Mouse (Mus musculus): ENCODE measurements around the gene Plppr2. TPM values are rescaled to one million over a fixed set of nuclear protein-coding genes. Genes with fewer than 3 reads are reported as not detected.

The Plppr2 gene
- polyA plus RNA-seq (2012; rRNA removed; ENCODE audit: low replicate concordance) = 6.9 and 11.4 TPM in 2 replicates

DNA sequence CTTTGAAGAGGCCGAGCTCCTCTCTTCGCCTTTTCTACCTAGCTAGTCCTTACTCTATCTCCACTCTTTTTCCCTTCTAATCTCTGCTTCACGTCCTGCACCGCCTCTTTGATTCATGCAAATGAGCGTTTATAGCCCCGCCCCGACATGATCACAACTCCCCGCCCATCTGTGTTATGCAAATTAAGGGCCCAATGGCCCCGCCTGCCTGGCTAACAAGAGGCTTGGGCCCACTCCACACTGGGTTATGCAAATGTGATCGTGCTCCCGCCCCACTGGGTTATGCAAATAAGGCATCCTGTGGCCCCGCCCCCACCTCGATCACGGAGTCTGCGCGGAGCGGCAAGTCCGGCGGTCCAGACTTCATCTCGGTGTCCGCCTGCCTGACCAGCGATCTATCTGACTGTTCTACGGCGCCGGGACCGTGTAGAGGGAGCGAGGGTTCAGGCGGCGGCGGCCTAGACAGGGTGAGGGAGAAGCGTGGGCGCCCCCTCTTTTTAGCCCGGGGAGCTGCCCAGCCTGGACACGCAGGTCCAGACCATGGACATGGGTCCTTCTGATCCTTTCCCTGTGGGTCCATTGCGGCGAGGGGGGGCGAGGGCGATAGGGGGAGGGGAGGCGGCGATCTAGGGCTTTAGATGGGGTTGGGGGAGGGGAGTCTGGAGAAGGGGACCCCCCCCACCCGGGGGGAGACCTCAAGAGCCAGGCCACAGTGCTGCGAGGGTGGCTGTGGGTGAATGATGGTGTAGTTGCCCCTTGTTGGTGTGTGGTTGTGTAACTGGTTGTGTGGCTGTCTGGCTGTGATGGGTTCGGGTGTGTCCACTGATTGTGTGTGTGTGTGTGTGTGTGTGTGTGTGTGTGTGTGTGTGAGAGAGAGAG lies at the start of gene Plppr2:
TSS of gene Plppr2 (plus strand) at position 342 of the 879 bp plus-strand sequence.

DNA sequence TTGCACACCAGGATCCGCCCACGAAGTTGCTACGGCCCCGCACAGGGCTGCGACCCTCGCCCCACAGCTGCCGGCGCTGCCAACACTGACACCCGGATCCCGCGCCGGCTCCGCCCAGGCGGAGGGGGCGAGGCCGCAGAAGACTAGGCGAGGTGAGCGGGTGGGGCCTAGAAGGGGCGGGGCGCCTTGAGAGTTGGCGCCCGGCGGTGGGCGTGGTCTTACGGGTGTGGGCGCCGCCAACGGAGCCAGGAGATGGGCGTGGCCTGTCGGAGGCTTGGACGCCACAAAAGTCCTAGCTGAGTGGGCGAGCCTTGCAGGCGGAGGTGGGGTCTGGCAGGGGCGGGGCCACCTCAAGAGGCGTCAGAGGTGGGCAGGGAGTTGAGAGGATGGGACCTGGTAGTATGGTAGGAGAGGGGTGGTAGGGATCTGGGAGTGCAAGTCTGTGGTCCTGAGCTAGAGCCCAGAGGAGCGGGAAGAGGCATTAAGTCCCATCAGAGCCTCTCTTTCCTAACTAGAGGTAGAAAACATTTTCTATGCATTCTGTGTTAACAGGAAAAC lies 18.7 kb upstream of the Plppr2 start, which contains the start of gene Rab3d:
TSS of gene Rab3d (minus strand) at position 158 of the 558 bp plus-strand sequence.

DNA sequence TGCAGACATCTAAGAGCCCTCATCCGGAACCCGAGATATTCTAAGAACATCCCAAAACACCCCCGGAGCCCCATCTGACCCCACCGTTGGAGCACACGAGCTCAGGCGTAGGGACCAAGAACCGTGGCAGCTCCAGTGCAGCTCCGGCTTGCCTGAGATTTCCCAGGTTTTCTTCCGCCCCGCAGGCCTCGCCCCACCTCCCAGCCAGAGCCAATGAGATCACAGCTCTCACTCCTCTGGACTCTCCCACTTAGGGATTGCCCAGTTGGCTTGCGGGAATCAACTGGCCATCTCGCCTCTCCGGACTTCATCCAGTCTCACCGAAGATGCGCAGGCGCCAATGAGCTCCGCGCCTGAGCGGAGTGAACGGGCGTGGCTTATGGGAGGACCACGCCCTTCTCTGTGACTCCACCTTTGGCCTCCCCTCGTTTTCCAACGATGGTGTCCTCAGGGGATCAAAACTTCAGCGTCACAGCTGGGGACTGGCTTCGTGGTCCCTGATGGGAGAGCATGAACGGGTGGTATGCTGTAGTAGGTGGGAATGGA lies 9.6 kb upstream of the Plppr2 start, which contains the start of the genes Ccdc159 and Tmem205:
TSS of gene Ccdc159 (plus strand) at position 264 of the 546 bp plus-strand sequence.
TSS of gene Tmem205 (minus strand) at position 349 of the 546 bp plus-strand sequence.

GRCm38 (mm10) chr9:21955570-21956281 lies 18.9 kb downstream of the Plppr2 start, which contains the start of gene Swsap1:
TSS of gene Swsap1 (plus strand) at chr9:21955755.

DNA sequence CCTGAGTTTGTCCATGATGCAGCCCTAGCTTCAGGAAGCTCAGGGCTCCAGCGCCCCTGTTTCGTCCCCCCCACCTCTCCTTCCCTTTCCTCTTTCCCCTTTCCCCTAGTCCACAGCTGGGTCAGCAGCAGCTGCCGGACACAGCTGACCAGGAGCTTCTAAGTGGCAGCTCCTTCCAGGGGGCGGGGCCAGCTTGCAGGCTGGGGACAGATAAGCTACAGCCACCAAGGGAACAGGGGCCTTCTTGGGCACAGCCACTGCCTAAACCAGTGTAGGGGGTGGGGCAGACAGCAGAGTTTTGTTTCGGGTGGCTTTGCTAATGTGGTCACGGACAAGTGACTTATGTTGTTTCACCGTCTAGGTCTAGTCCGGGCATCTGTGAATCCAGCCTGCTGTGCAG lies 26.6 kb downstream of the Plppr2 start, which contains the start of gene Epor:
TSS of gene Epor (minus strand) at position 90 of the 400 bp plus-strand sequence.

DNA sequence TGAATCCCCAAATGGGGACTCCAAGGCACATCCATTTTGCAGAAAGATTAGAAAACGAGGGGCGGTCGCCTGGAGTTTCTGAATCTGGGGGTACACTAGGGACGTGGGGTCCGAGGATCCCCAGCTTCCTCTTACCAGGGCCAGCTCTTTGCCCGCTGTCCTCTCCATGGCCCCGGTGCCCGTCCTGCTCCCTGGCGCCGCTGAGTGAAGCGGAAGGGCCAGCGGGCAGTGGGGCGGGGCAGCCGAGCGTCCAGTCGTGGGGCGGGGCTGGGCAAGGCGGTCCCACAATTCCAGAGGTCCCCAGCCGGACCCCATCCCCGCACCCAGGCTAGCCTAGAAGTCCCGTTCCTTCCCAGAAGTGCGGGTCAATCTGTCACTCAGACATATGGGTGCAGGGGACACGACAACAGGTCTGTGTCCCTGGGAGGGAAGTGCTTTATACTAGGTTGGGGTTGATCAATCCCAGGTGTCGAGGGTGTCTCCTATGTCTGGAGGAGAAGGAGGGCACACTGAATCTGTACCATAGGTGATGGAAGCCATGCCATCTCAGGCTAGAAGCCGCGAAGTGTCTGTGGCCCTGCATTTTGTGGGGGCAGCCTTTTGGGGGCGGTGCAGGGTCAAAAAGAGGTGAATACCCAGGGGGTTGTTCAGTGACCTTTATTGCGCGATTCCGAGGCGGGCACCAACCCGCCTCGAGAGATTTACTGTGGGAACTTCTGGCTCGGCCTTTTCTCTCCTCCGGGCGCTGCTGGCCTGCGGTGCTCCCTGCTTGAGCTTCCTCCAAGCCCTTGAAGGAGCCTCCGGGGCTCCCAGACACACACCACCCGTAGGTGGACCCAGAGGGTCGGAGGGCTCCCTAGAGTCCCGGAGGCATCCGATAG lies 52.6 kb downstream of the Plppr2 start, which contains the start of gene Rgl3:
TSS of gene Rgl3 (minus strand) at position 217 of the 881 bp plus-strand sequence.

Other genes starting within 250 kb of the Plppr2 start
- 28.7 and 47.8 TPM in 2 replicates for gene Ldlr, start 213.6 kb upstream of the Plppr2 start, polyA plus RNA-seq (2012; rRNA removed; ENCODE audit: low replicate concordance)
- gene Spc24, start 176.7 kb upstream of the Plppr2 start, polyA plus RNA-seq (2012; rRNA removed; ENCODE audit: low replicate concordance) = 9.2 and 13.7 TPM in 2 replicates
- 13.1 and 22.7 TPM in 2 replicates for gene Kank2, start 138.3 kb upstream of the Plppr2 start, polyA plus RNA-seq (2012; rRNA removed; ENCODE audit: low replicate concordance)
- gene Angptl8, start 101.5 kb upstream of the Plppr2 start, polyA plus RNA-seq (2012; rRNA removed; ENCODE audit: low replicate concordance) = 18.2 and 18.8 TPM in 2 replicates
- 43.2 and 51.0 TPM in 2 replicates for gene Dock6, start 84.4 kb upstream of the Plppr2 start, polyA plus RNA-seq (2012; rRNA removed; ENCODE audit: low replicate concordance)
- gene Rab3d, start 18.8 kb upstream of the Plppr2 start, polyA plus RNA-seq (2012; rRNA removed; ENCODE audit: low replicate concordance) = 32.5 and 58.0 TPM in 2 replicates
- 0.63 and 2.5 TPM in 2 replicates for gene Ccdc159, start 9.6 kb upstream of the Plppr2 start, polyA plus RNA-seq (2012; rRNA removed; ENCODE audit: low replicate concordance)
- 191 and 195 TPM in 2 replicates for gene Tmem205, start 9.5 kb upstream of the Plppr2 start, polyA plus RNA-seq (2012; rRNA removed; ENCODE audit: low replicate concordance)
- gene Swsap1, start 18.7 kb downstream of the Plppr2 start, polyA plus RNA-seq (2012; rRNA removed; ENCODE audit: low replicate concordance) = 5.6 and 8.0 TPM in 2 replicates
- 2.4 and 3.9 TPM in 2 replicates for gene Epor, start 26.5 kb downstream of the Plppr2 start, polyA plus RNA-seq (2012; rRNA removed; ENCODE audit: low replicate concordance)
- 2.9 and 12.6 TPM in 2 replicates for gene Rgl3, start 52.4 kb downstream of the Plppr2 start, polyA plus RNA-seq (2012; rRNA removed; ENCODE audit: low replicate concordance)
- gene Ccdc151, start 65.6 kb downstream of the Plppr2 start, polyA plus RNA-seq (2012; rRNA removed; ENCODE audit: low replicate concordance) = 0.17 TPM in 1 of 2 replicates, not detected in the other
- gene Prkcsh, start 65.8 kb downstream of the Plppr2 start, polyA plus RNA-seq (2012; rRNA removed; ENCODE audit: low replicate concordance) = 118 and 211 TPM in 2 replicates
- gene Elavl3, start 115.0 kb downstream of the Plppr2 start, polyA plus RNA-seq (2012; rRNA removed; ENCODE audit: low replicate concordance) = 0.13 and 0.46 TPM in 2 replicates
- not detected in 2 replicates for gene Gm49318, start 134.2 kb downstream of the Plppr2 start, polyA plus RNA-seq (2012; rRNA removed; ENCODE audit: low replicate concordance)
- gene Zfp653, start 134.3 kb downstream of the Plppr2 start, polyA plus RNA-seq (2012; rRNA removed; ENCODE audit: low replicate concordance) = 8.8 and 9.9 TPM in 2 replicates
- 48.2 and 51.0 TPM in 2 replicates for gene Ecsit, start 148.4 kb downstream of the Plppr2 start, polyA plus RNA-seq (2012; rRNA removed; ENCODE audit: low replicate concordance)
- 144 and 245 TPM in 2 replicates for gene Cnn1, start 162.2 kb downstream of the Plppr2 start, polyA plus RNA-seq (2012; rRNA removed; ENCODE audit: low replicate concordance)
- gene Elof1, start 180.1 kb downstream of the Plppr2 start, polyA plus RNA-seq (2012; rRNA removed; ENCODE audit: low replicate concordance) = 118 and 169 TPM in 2 replicates
- gene Acp5, start 198.7 kb downstream of the Plppr2 start, polyA plus RNA-seq (2012; rRNA removed; ENCODE audit: low replicate concordance) = 197 and 274 TPM in 2 replicates
- gene Pigyl, start 219.8 kb downstream of the Plppr2 start, polyA plus RNA-seq (2012; rRNA removed; ENCODE audit: low replicate concordance) = 40.5 and 49.4 TPM in 2 replicates

Measured in duodenum, adult 2 months (tissue).